In genomic region chr17:35841076-35841950, GRCm38 (mm10) we compare ENCODE assay signal across 8 mouse cellular contexts. TPM values are rescaled to one million over a fixed set of nuclear protein-coding genes. Genes with fewer than 3 reads are reported as not detected.
A peak's percentile ranks its signal among the peaks of the same experiment; 100 is the strongest.
DNase-seq lines count a peak whose midpoint lies in the region; ATAC-seq and TF ChIP-seq lines count a peak whose summit lies in the region.

TSS of gene Mdc1 (plus strand) at chr17:35841515.

- TF ChIP-seq CTCF in CH12.LX (conservative IDR thresholded peaks at IDR 0.05 in 1 of 2, IDR thresholded peaks at IDR 0.05 in 1 of 2; ENCODE audit: low read depth in 2 of 2, low read length in 2 of 2), result no peak

- dilution Hi-C loops in CH12.LX (cut with MboI; ENCODE audit: extremely low pct_ligation_motif_present, extremely low pct_unique_long_range_greater_than_20kb, low sequenced_read_pairs), result no loop called here

- peak within 1 kb of the TSS; percentile 63 for H3K27ac ChIP-seq in CH12.LX (ENCODE audit: insufficient read depth, low read depth)
- H3K27ac ChIP-seq in forebrain, embryonic 11.5 days (ENCODE audit: low read depth, low read length), result peak within 1 kb of the TSS; percentile 79
- H3K27ac ChIP-seq in heart, embryonic 16.5 days (ENCODE audit: low read length), result peak within 1 kb of the TSS; percentile 94
- peak within 1 kb of the TSS; percentile 96 for H3K27ac ChIP-seq in liver, embryonic 15.5 days (replicated peaks)
- 0 out of 2 replicates have a peak within 1 kb of the TSS, but pooled peaks have one; percentile 26 for H3K27ac ChIP-seq in neural tube, embryonic 12.5 days

- ATAC-seq in forebrain, embryonic 11.5 days (replicated peaks; ENCODE audit: low FRiP score), result peak; percentile 89
- peak; percentile 88 for ATAC-seq in heart, embryonic 16.5 days (replicated peaks; ENCODE audit: extremely low read depth, insufficient read depth, low FRiP score)
- ATAC-seq in liver, embryonic 15.5 days (ENCODE audit: insufficient read depth), result peak; percentile 81
- ATAC-seq in neural tube, embryonic 12.5 days (ENCODE audit: low FRiP score, low read depth), result peak; percentile 88

- peak within 1 kb of the TSS; percentile 53 for H3K4me2 ChIP-seq in CH12.LX (ENCODE audit: insufficient read depth, low read depth, poor library complexity, severe bottlenecking)
- peak within 1 kb of the TSS; percentile 48 for H3K4me2 ChIP-seq in forebrain, embryonic 11.5 days (ENCODE audit: low read depth, low read length, severe bottlenecking)
- H3K4me2 ChIP-seq in heart, embryonic 16.5 days (ENCODE audit: low read depth, low read length), result peak within 1 kb of the TSS; percentile 90
- peak within 1 kb of the TSS; percentile 80 for H3K4me2 ChIP-seq in liver, embryonic 15.5 days
- peak within 1 kb of the TSS; percentile 65 for H3K4me2 ChIP-seq in neural tube, embryonic 12.5 days (replicated peaks)

- peaks cover 18 to 25% of the 10 kb centered on the region in 2 experiments for H3K36me3 ChIP-seq in CH12.LX (replicated peaks in 1 of 2; ENCODE audit: control insufficient read depth in 1 of 2, insufficient read depth in 1 of 2, low read length in 1 of 2)
- peaks cover 10% of the 10 kb centered on the region; the same call in 1 of the 2 replicates for H3K36me3 ChIP-seq in forebrain, embryonic 11.5 days (ENCODE audit: control insufficient read depth, insufficient read depth, low read length)
- peaks cover 12% of the 10 kb centered on the region for H3K36me3 ChIP-seq in heart, embryonic 16.5 days (ENCODE audit: control insufficient read depth, insufficient read depth)
- peaks cover 28% of the 10 kb centered on the region for H3K36me3 ChIP-seq in liver, embryonic 15.5 days (replicated peaks)
- H3K36me3 ChIP-seq in neural tube, embryonic 12.5 days, result peaks cover 21% of the 10 kb centered on the region

- no peak; the same call in 1 of the 2 replicates for TF ChIP-seq EP300 in CH12.LX (IDR thresholded peaks at IDR 0.05; ENCODE audit: low read length)

- peak; percentile 100 for DNase-seq in CH12.LX (ENCODE audit: extremely low read depth)
- peak; percentile 99 for DNase-seq in c-Kit-positive CD71-positive TER-119-negative erythroid progenitor cells, embryonic 14.5 days (ENCODE audit: low read depth)
- peak; percentile 99 for DNase-seq in forebrain, embryonic 11.5 days (ENCODE audit: low spot score)
- peak; percentile 99 to 100 for DNase-seq in kidney, postnatal 36 days
- peak; percentile 100 for DNase-seq in telencephalon, adult 2 months (ENCODE audit: low read depth, low spot score)

- TF ChIP-seq RAD21 in CH12.LX (IDR thresholded peaks at IDR 0.05; ENCODE audit: low read depth, low read length), result no peak

- peak; percentile 77 for TF ChIP-seq POLR2A in CH12.LX (IDR thresholded peaks at IDR 0.05; ENCODE audit: low read depth, low read length)

- in situ Hi-C loops in CH12.LX (cut with MboI; ENCODE audit: low pct_ligation_motif_present, low pct_unique_long_range_greater_than_20kb, low sequenced_read_pairs), result no loop called here

- under 1% methylated on average over 59 of the region's 59 CpGs for WGBS in forebrain, embryonic 11.5 days
- under 1% methylated on average over 59 of the region's 59 CpGs for WGBS in heart, embryonic 16.5 days
- WGBS in liver, embryonic 15.5 days (ENCODE audit: insufficient replicate concordance), result under 1% methylated on average over 59 of the region's 59 CpGs
- under 1% methylated on average over 59 of the region's 59 CpGs for WGBS in neural tube, embryonic 12.5 days

- peaks cover 17% of the 10 kb centered on the region for H3K79me2 ChIP-seq in CH12.LX (replicated peaks; ENCODE audit: control insufficient read depth, extremely low read depth, insufficient read depth, poor library complexity, severe bottlenecking)

- no peaks in the 10 kb centered on the region for H3K27me3 ChIP-seq in CH12.LX (replicated peaks)
- no peaks in the 10 kb centered on the region for H3K27me3 ChIP-seq in forebrain, embryonic 11.5 days (ENCODE audit: control insufficient read depth, insufficient read depth, low read length)
- no peaks in the 10 kb centered on the region for H3K27me3 ChIP-seq in heart, embryonic 16.5 days (ENCODE audit: control insufficient read depth, insufficient read depth, low read length)
- H3K27me3 ChIP-seq in liver, embryonic 15.5 days, result no peaks in the 10 kb centered on the region
- no peaks in the 10 kb centered on the region for H3K27me3 ChIP-seq in neural tube, embryonic 12.5 days (replicated peaks)

- H3K9me3 ChIP-seq in CH12.LX (replicated peaks; ENCODE audit: low read length), result no peaks in the 10 kb centered on the region
- H3K9me3 ChIP-seq in forebrain, embryonic 11.5 days (ENCODE audit: control insufficient read depth, low read length), result no peaks in the 10 kb centered on the region
- no peaks in the 10 kb centered on the region for H3K9me3 ChIP-seq in heart, embryonic 16.5 days (replicated peaks; ENCODE audit: control insufficient read depth, low read length)
- no peaks in the 10 kb centered on the region for H3K9me3 ChIP-seq in liver, embryonic 15.5 days (replicated peaks)
- H3K9me3 ChIP-seq in neural tube, embryonic 12.5 days, result no peaks in the 10 kb centered on the region

- H3K4me1 ChIP-seq in CH12.LX (ENCODE audit: control insufficient read depth in 1 of 2, insufficient read depth in 2 of 2), result peaks cover 0 to 22% of the 10 kb centered on the region in 2 experiments; a peak in 2 of 4 replicates
- H3K4me1 ChIP-seq in forebrain, embryonic 11.5 days (replicated peaks; ENCODE audit: control insufficient read depth, insufficient read depth, low read length), result peaks cover 5% of the 10 kb centered on the region
- peaks cover 17% of the 10 kb centered on the region for H3K4me1 ChIP-seq in heart, embryonic 16.5 days (ENCODE audit: control insufficient read depth, insufficient read depth, low read length)
- peaks cover 50% of the 10 kb centered on the region for H3K4me1 ChIP-seq in liver, embryonic 15.5 days (replicated peaks)
- peaks cover 16% of the 10 kb centered on the region for H3K4me1 ChIP-seq in neural tube, embryonic 12.5 days

- peak within 1 kb of the TSS; percentile 65 for H3K9ac ChIP-seq in CH12.LX (ENCODE audit: insufficient read depth, low read depth)
- peak within 1 kb of the TSS; percentile 76 for H3K9ac ChIP-seq in forebrain, embryonic 11.5 days (ENCODE audit: low read length)
- H3K9ac ChIP-seq in heart, embryonic 16.5 days (ENCODE audit: low read length), result peak within 1 kb of the TSS; percentile 83
- H3K9ac ChIP-seq in liver, embryonic 15.5 days, result peak within 1 kb of the TSS; percentile 77
- H3K9ac ChIP-seq in neural tube, embryonic 12.5 days, result peak within 1 kb of the TSS; percentile 64

- peak within 1 kb of the TSS; percentile 57 to 64 (median 63) for H3K4me3 ChIP-seq in CH12.LX (replicated peaks in 1 of 3; ENCODE audit: low read depth in 2 of 3, low read length in 2 of 3, poor library complexity in 1 of 3)
- peak within 1 kb of the TSS; percentile 42 for H3K4me3 ChIP-seq in forebrain, embryonic 11.5 days (ENCODE audit: low read depth, low read length)
- H3K4me3 ChIP-seq in heart, embryonic 16.5 days (ENCODE audit: low read length), result peak within 1 kb of the TSS; percentile 76
- H3K4me3 ChIP-seq in liver, embryonic 15.5 days (replicated peaks), result peak within 1 kb of the TSS; percentile 72
- peak within 1 kb of the TSS; percentile 53 for H3K4me3 ChIP-seq in neural tube, embryonic 12.5 days

TF ChIP-seq in CH12.LX, 34 proteins besides CTCF, POLR2A, EP300 and RAD21 (continues in another document):
- TF ChIP-seq HCFC1 (IDR thresholded peaks at IDR 0.05; ENCODE audit: low read depth, low read length), result peak; percentile 87
- peak; percentile 71; the same call in 1 of the 2 replicates for TF ChIP-seq MAFK (IDR thresholded peaks at IDR 0.05; ENCODE audit: insufficient replicate concordance, low read length)
- TF ChIP-seq JUND (conservative IDR thresholded peaks at IDR 0.05; ENCODE audit: low read depth, low read length), result no peak
- TF ChIP-seq MEF2A (IDR thresholded peaks at IDR 0.05; ENCODE audit: borderline replicate concordance, low read depth, low read length), result peak; percentile 87; the same call in 1 of the 2 replicates
- peak; percentile 79; the same call in 1 of the 2 replicates for TF ChIP-seq CHD2 (IDR thresholded peaks at IDR 0.05; ENCODE audit: low read length)
- peak; percentile 99 for TF ChIP-seq ELF1 (IDR thresholded peaks at IDR 0.05; ENCODE audit: low read depth, low read length)
- peak; percentile 75 for TF ChIP-seq NELFE (IDR thresholded peaks at IDR 0.05; ENCODE audit: low read depth, low read length)
- no peak for TF ChIP-seq ZC3H11A (IDR thresholded peaks at IDR 0.05; ENCODE audit: low read depth, low read length)
- peak; percentile 81 for TF ChIP-seq BHLHE40 (IDR thresholded peaks at IDR 0.05; ENCODE audit: low read depth, low read length)
- TF ChIP-seq CHD1 (IDR thresholded peaks at IDR 0.05; ENCODE audit: low read depth, low read length), result peak; percentile 80; the same call in 1 of the 2 replicates
- peak; percentile 96 for TF ChIP-seq TCF12 (IDR thresholded peaks at IDR 0.05; ENCODE audit: low read depth, low read length)
- no peak for TF ChIP-seq JUN (IDR thresholded peaks at IDR 0.05; ENCODE audit: insufficient read depth, low read depth, low read length)
- peak; percentile 71 for TF ChIP-seq IRF4 (IDR thresholded peaks at IDR 0.05; ENCODE audit: low read depth, low read length)
- TF ChIP-seq TBP (conservative IDR thresholded peaks at IDR 0.05; ENCODE audit: low read depth, low read length), result peak; percentile 88
- peak; percentile 67; the same call in 1 of the 2 replicates for TF ChIP-seq SIN3A (IDR thresholded peaks at IDR 0.05; ENCODE audit: low read length)
- TF ChIP-seq RCOR1 (conservative IDR thresholded peaks at IDR 0.05; ENCODE audit: low read depth, low read length), result no peak; the same call in 1 of the 2 replicates
- TF ChIP-seq ETS1 (conservative IDR thresholded peaks at IDR 0.05; ENCODE audit: low read depth, low read length), result peak; percentile 81
- no peak for TF ChIP-seq POLR2AphosphoS2 (IDR thresholded peaks at IDR 0.05; ENCODE audit: low read depth, low read length)
- no peak for TF ChIP-seq USF2 (conservative IDR thresholded peaks at IDR 0.05; ENCODE audit: low read depth, low read length)
- peak; percentile 88; the same call in 1 of the 2 replicates for TF ChIP-seq MYC (IDR thresholded peaks at IDR 0.05; ENCODE audit: low read depth, low read length)
- TF ChIP-seq USF1 (IDR thresholded peaks at IDR 0.05; ENCODE audit: low read depth, low read length), result no peak
- TF ChIP-seq ZMIZ1 (IDR thresholded peaks at IDR 0.05; ENCODE audit: low read depth, low read length), result 0 out of 2 replicates have a peak, but pooled peaks have one; percentile 56

RNA-seq across cellular contexts. Expression of gene Mdc1, which starts in this region (rescaled TPM):
- 8.2 and 8.5 TPM in 2 replicates for total RNA-seq in CH12.LX (2012; rRNA removed)
- 2.4 and 3.3 TPM in 2 replicates for total RNA-seq in CH12.LX (2014; rRNA removed)
- 14.4 and 15.7 TPM in 2 replicates for polyA plus RNA-seq in CH12.LX (2012; ENCODE audit: insufficient read length, low read depth)
- polyA plus RNA-seq in forebrain, embryonic 11.5 days (2014; fragmentation: Nextera tagmentation; extraction: Ambion mirVana), result 27.2 and 29.2 TPM in 2 replicates
- 14.7 and 15.0 TPM in 2 replicates for polyA plus RNA-seq in heart, embryonic 16.5 days (2015; fragmentation: Nextera tagmentation; extraction: Ambion mirVana)
- polyA plus RNA-seq in liver, embryonic 15.5 days (2015; fragmentation: Nextera tagmentation; extraction: Ambion mirVana), result 8.5 and 9.1 TPM in 2 replicates
- polyA plus RNA-seq in neural tube, embryonic 12.5 days (2016; fragmentation: Nextera tagmentation; extraction: Ambion mirVana), result 13.6 and 14.7 TPM in 2 replicates

Comparison
In these comparisons a context has a peak if more than half of its experiments do, and no peak if none do; other contexts are left out.
1. Peak in every context shown above with its lines: DNase-seq, ATAC-seq, H3K4me3 ChIP-seq and H3K27ac ChIP-seq.
2. H3K27ac ChIP-seq: peak in every context shown above with its lines; median percentile 96 in liver, embryonic 15.5 days; 94 in heart, embryonic 16.5 days; 79 in forebrain, embryonic 11.5 days; 63 in CH12.LX; 26 in neural tube, embryonic 12.5 days.